Mouse (Mus musculus): ENCODE measurements around the gene Ino80d. TPM values are rescaled to one million over a fixed set of nuclear protein-coding genes. Genes with fewer than 3 reads are reported as not detected.

Ino80d gene
- polyA plus RNA-seq, 1 experiment from 2014 or later = 12.2 TPM

DNA sequence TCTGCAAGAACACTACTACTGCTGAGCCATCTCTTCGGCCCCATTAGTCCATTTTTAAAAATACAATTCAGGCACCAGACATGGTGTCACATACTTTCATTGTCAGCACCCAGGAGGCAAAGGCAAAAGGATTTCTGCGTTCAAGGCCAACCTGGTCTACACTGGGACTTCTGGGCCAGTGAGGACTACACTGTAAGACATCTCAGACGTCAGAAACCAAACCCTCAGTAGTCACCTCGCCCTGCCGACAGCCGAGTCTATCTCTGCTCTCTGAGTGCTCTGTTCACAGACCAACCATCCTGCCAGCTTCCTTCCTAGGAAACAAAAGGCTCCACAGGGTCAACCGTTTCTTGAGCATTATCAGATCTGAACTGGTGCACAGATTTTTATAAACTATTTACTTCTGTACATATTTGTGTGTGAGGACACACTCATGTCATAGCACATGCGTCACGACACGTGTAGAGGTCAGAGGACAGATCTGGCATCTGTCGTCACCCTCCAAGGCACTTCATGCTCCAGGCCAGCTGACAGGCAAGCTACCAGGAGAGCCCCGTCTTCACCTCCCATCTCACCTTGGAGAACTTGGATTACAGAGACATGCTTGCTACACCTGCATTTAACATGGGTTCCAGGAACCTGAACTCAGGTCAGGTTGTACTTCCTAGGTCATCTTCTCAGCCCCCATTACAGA, 11.6 kb downstream of the Ino80d start:
- no peak overlapping the region for H3K4me3 ChIP-seq
- H3K9me3 ChIP-seq = no peaks in the 10 kb centered on the region
- no peaks in the 10 kb centered on the region for H3K27me3 ChIP-seq
- H3K36me3 ChIP-seq = peaks cover 66% of the 10 kb centered on the region
- H3K9ac ChIP-seq = no peak overlapping the region
- no peak for ATAC-seq (ENCODE audit: insufficient number of reproducible peaks, insufficient read depth, low FRiP score, low TSS enrichment, low read depth)
- H3K27ac ChIP-seq = no peak overlapping the region
- 91% methylated on average over 12 of the region's 12 CpGs for WGBS
- no peaks in the 10 kb centered on the region for H3K4me1 ChIP-seq
- H3K4me2 ChIP-seq = no peak overlapping the region

DNA sequence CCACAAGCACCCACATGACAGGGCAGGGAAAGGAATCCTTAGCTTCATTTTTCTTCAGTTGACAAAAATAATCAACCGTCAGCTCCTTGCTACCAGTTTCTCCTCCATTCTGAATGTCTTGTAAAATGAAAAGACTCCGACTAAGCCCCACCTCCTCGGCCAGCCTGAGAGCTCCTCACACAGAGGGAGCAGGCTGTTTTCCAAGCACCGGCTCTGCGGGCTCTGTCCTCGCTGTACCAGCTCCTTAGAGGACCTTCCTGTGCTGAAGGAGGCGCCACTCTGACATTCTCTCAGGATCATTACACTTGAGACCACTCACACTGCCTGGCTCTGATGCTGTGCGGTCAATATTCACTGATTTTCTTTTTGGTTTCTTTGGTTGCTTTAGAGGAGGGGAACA, 14.3 kb downstream of the Ino80d start:
- Histone ChIP-seq H3K4me2 (no peak overlapping the region), H3K36me3 (peaks cover 82% of the 10 kb centered on the region), H3K9ac (no peak overlapping the region), H3K4me1 (no peaks in the 10 kb centered on the region), H3K4me3 (no peak overlapping the region), H3K9me3 (no peaks in the 10 kb centered on the region), H3K27ac (no peak overlapping the region), H3K27me3 (no peaks in the 10 kb centered on the region)
- 86% methylated on average over 8 of the region's 8 CpGs for WGBS
- no peak for ATAC-seq (ENCODE audit: insufficient number of reproducible peaks, insufficient read depth, low FRiP score, low TSS enrichment, low read depth)

DNA sequence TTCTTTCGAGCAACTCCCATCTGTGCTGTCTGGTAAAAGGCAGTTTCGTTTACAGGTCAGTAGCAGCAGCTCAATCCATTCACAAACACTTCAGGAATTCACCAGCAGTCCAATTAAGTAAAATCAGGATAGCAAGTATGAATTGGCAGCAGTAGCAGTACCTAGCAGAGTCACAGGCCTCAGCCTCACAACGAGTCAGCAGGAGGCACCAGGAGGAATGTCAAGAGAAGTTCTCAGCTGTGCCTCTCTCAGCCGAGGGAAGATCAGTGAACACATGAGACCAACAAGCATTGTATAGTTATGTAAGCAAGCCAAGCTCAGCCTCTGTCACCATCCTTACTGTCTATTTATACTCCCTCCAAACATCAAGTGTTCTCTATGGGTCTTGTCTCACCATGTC, 15.6 kb downstream of the Ino80d start:
- WGBS = 80% methylated on average over 4 of the region's 4 CpGs
- Histone ChIP-seq H3K4me1 (no peaks in the 10 kb centered on the region), H3K36me3 (peaks cover 85% of the 10 kb centered on the region), H3K4me3 (no peak overlapping the region), H3K27ac (no peak overlapping the region), H3K4me2 (no peak overlapping the region), H3K9ac (no peak overlapping the region), H3K27me3 (no peaks in the 10 kb centered on the region), H3K9me3 (no peaks in the 10 kb centered on the region)
- no peak for ATAC-seq (ENCODE audit: insufficient number of reproducible peaks, insufficient read depth, low FRiP score, low TSS enrichment, low read depth)

DNA sequence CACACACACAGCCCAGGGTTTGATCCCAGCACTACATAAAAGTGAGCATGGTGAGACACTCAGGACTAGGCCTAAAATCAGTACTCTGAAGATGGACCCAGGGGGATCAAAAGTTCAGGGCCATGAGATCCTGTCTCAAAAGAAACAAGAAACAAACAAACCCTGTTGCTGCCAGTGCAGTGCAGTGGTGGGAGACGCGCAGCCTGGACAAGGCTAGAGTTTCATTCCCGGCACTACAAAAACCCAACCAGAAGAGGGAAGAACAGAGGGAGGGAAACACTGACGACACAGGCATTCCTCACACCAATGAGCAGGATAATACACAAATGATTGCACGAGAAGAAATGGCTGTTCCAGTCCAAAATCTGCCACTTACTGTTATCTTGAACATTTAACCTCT, 18.4 kb downstream of the Ino80d start:
- Histone ChIP-seq H3K4me3 (no peak overlapping the region), H3K4me2 (no peak overlapping the region), H3K36me3 (peaks cover 86% of the 10 kb centered on the region), H3K27me3 (no peaks in the 10 kb centered on the region), H3K27ac (no peak overlapping the region), H3K9me3 (no peaks in the 10 kb centered on the region), H3K9ac (no peak overlapping the region), H3K4me1 (no peaks in the 10 kb centered on the region)
- no peak for ATAC-seq (ENCODE audit: insufficient number of reproducible peaks, insufficient read depth, low FRiP score, low TSS enrichment, low read depth)
- 83% methylated on average over 5 of the region's 5 CpGs for WGBS

DNA sequence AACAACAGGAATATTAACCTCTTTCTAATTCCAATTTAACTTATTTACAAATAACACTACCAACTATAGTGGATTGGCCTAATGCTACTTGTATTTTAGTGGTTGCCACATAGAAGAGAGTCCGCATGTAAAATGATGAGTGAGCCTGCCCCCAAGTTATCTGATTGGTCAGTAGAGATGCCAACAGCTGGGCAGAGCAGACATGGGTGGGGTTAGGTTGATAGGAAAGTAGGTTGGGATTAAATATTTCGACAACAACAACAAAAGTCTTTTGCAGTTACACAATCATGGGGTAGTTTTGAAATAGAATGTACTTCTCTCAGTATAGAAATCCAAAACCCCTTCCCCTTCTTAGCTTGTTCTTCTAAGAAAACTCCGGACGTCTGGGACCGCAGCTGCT, 24.7 kb downstream of the Ino80d start:
- H3K36me3 ChIP-seq = peaks cover 87% of the 10 kb centered on the region
- no peaks in the 10 kb centered on the region for H3K27me3 ChIP-seq
- H3K4me1 ChIP-seq = no peaks in the 10 kb centered on the region
- H3K4me3 ChIP-seq = no peak overlapping the region
- H3K27ac ChIP-seq = no peak overlapping the region
- ATAC-seq (ENCODE audit: insufficient number of reproducible peaks, insufficient read depth, low FRiP score, low TSS enrichment, low read depth) = no peak
- no peak overlapping the region for H3K9ac ChIP-seq
- WGBS = 84% methylated on average over 5 of the region's 5 CpGs
- H3K4me2 ChIP-seq = no peak overlapping the region
- H3K9me3 ChIP-seq = no peaks in the 10 kb centered on the region

DNA sequence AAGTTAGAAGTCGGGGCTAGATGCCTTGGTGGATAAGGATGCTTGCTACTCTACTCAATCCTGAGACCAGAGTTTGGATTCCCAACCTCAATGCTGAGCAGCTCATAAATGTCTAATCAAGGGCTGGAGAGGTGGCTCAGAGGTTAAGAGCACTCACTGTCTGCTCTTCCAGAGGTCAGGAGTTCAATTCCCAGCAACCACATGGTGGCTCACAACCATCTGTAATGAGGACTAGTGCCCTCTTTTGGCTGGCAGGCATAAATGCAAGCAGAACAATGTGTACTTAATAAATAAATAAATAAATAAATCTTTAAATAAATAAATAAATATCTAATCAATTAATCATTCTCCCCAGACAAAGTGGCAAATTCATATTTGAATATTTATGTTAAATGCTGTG, 25.9 kb downstream of the Ino80d start:
- Histone ChIP-seq H3K9ac (no peak overlapping the region), H3K27me3 (no peaks in the 10 kb centered on the region), H3K4me2 (no peak overlapping the region), H3K4me1 (no peaks in the 10 kb centered on the region), H3K4me3 (no peak overlapping the region), H3K36me3 (peaks cover 87% of the 10 kb centered on the region), H3K27ac (no peak overlapping the region), H3K9me3 (no peaks in the 10 kb centered on the region)
- no peak for ATAC-seq (ENCODE audit: insufficient number of reproducible peaks, insufficient read depth, low FRiP score, low TSS enrichment, low read depth)
- WGBS = 90% methylated on average over 1 of the region's 1 CpGs

DNA sequence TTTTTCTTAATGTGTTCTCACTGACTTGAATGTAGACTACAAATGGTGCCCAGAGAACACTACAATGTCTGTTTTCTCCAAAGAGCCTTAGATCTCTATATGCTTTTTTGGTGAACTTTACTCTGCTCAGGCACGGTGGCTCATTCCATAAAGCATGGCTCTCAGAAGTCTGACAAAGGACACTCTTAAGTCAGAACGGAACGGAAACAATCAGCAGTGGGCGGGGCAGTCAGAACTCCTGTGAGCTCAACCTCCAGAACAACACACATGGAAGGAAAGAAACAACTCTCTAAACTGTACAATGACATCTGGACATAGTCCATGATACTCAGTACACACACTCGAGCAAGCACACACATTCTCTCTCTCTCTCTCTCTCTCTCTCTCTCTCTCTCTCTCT, 34.2 kb downstream of the Ino80d start:
- no peaks in the 10 kb centered on the region for H3K27me3 ChIP-seq
- no peak overlapping the region for H3K27ac ChIP-seq
- 0 out of 2 replicates have a peak, but pooled peaks cover 4% of the 10 kb centered on the region for H3K4me1 ChIP-seq
- no peak overlapping the region for H3K9ac ChIP-seq
- H3K4me3 ChIP-seq = no peak overlapping the region
- no peak overlapping the region for H3K4me2 ChIP-seq
- ATAC-seq (ENCODE audit: insufficient number of reproducible peaks, insufficient read depth, low FRiP score, low TSS enrichment, low read depth) = no peak
- peaks cover 75% of the 10 kb centered on the region for H3K36me3 ChIP-seq
- no peaks in the 10 kb centered on the region for H3K9me3 ChIP-seq
- WGBS = 69% methylated on average over 5 of the region's 5 CpGs

DNA sequence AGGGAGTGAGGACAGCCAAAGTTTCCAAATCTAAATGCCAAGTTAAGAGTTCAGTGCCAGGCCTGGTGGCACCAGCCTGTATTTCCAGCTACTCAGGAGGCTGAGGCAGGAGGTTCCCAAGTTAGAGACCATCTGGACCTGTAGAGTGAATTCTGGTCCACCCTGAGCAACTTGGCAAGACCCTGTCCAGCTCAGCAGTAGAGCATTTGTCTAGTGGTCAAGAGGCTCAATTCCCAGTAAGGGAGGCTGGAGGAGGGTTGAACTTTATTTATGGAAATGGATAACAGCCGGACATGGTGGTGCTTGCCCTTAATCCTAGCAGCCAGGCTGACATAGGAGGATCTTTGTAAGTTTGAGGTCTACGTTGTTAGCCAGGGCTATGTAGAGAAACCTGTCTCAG, 38.1 kb downstream of the Ino80d start:
- Histone ChIP-seq H3K4me3 (no peak overlapping the region), H3K4me2 (no peak overlapping the region), H3K36me3 (peaks cover 88% of the 10 kb centered on the region), H3K4me1 (0 out of 2 replicates have a peak, but pooled peaks cover 4% of the 10 kb centered on the region), H3K9ac (no peak overlapping the region), H3K27me3 (no peaks in the 10 kb centered on the region), H3K27ac (no peak overlapping the region), H3K9me3 (no peaks in the 10 kb centered on the region)
- 97% methylated on average over 2 of the region's 2 CpGs for WGBS
- no peak for ATAC-seq (ENCODE audit: insufficient number of reproducible peaks, insufficient read depth, low FRiP score, low TSS enrichment, low read depth)

DNA sequence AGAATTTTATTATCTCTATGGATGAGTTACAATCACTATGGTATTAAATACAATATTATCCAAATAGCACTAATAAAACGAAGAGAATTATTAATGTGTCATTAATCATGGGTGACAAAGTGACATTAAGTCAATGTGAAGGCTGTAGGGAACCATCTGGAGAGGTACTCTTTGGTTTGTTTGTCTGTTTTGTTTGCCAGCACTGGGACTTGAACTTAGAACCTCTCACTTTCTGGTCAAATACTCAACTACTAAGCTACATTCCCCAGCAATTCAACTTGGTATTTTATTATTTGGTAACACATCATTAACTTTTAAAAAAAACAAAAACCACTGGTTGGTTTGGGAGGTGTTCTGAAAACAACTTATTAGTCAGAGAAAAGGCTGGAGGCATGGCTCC, 43.1 kb downstream of the Ino80d start:
- Histone ChIP-seq H3K27ac (no peak overlapping the region), H3K4me2 (no peak overlapping the region), H3K36me3 (peaks cover 93% of the 10 kb centered on the region), H3K9ac (no peak overlapping the region), H3K4me3 (no peak overlapping the region), H3K4me1 (no peaks in the 10 kb centered on the region), H3K9me3 (peaks cover 4% of the 10 kb centered on the region; the same call in 1 of the 2 replicates), H3K27me3 (no peaks in the 10 kb centered on the region)
- no peak for ATAC-seq (ENCODE audit: insufficient number of reproducible peaks, insufficient read depth, low FRiP score, low TSS enrichment, low read depth)
- 88% methylated on average over 1 of the region's 1 CpGs for whole genome bisulfite sequencing

DNA sequence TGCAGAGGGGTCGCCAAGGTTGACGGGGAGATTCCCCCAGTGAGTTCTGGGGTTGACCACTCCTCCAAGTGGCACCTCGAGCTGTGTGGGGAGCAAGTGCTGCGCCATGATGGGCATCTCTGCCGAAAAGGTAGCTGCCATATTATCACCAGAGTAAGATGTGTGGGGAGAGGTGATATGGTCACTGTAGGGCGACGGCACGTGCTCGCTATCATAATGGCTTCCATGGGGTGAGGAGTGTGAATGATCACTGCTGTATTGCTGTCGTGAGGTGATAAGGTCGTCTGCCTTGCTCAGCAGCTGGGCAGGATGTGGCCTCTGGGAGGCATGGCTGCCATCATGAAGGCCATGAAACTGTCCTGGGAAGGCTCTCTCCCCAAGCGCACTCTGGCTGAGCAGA, 56.1 kb downstream of the Ino80d start:
- no peak overlapping the region for H3K27ac ChIP-seq
- ATAC-seq (ENCODE audit: insufficient number of reproducible peaks, insufficient read depth, low FRiP score, low TSS enrichment, low read depth) = no peak
- H3K36me3 ChIP-seq = peaks cover 74% of the 10 kb centered on the region
- no peak overlapping the region for H3K4me3 ChIP-seq
- no peaks in the 10 kb centered on the region for H3K9me3 ChIP-seq
- no peaks in the 10 kb centered on the region for H3K4me1 ChIP-seq
- no peak overlapping the region for H3K4me2 ChIP-seq
- H3K9ac ChIP-seq = no peak overlapping the region
- 93% methylated on average over 12 of the region's 12 CpGs for WGBS
- no peaks in the 10 kb centered on the region for H3K27me3 ChIP-seq

DNA sequence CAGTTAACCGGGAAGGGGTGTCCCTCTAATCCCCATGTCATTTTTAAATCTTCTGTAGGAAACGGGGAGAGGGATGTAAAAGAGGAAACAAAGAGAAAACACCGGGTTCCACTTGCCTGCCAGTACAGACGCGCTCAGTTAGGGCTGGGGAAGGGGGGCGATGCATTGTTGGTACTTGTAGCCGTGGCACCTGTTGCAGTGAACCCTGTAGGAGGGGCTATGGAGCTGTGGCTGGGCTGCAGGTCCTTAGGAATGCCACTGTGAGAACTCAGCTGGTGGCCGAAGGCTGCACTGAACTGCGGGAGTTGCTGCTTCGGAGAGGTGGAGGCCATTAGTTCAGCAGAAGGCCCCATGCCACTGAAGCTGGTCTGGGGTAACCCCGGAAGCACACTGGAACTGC, 56.6 kb downstream of the Ino80d start:
- 0 out of 2 replicates have a peak, but pooled peaks have one; percentile 32 for ATAC-seq (ENCODE audit: insufficient number of reproducible peaks, insufficient read depth, low FRiP score, low TSS enrichment, low read depth)
- no peaks in the 10 kb centered on the region for H3K4me1 ChIP-seq

DNA sequence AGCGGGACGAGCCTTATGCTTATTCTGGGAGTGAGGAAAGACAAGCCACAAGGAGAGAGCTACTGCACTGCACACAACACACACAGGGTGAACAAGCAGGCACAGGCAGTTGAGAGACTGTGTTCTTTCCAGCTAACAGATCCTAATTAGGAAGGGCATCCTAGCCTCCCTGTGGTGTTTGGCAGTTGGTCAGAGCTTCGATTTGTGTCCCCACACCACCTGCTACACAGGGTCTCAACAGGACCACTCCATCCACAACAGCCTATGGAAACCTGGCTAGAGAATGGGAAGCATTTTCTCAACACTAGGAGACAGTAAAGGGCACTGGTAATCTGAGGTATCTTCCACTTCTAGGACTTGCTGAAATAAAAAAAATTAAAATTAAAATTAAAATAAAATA, 57.1 kb downstream of the Ino80d start:
- peaks cover 73% of the 10 kb centered on the region for H3K36me3 ChIP-seq
- H3K4me2 ChIP-seq = no peak overlapping the region
- no peak overlapping the region for H3K4me3 ChIP-seq
- H3K4me1 ChIP-seq = no peaks in the 10 kb centered on the region
- no peaks in the 10 kb centered on the region for H3K27me3 ChIP-seq
- H3K9ac ChIP-seq = no peak overlapping the region
- H3K9me3 ChIP-seq = no peaks in the 10 kb centered on the region
- no peak for ATAC-seq (ENCODE audit: insufficient number of reproducible peaks, insufficient read depth, low FRiP score, low TSS enrichment, low read depth)
- no peak overlapping the region for H3K27ac ChIP-seq
- WGBS = 86% methylated on average over 3 of the region's 3 CpGs

More for the DNA sequence above, 56.6 kb downstream of the Ino80d start:
- H3K9me3 ChIP-seq = no peaks in the 10 kb centered on the region
- H3K4me2 ChIP-seq = no peak overlapping the region
- H3K27ac ChIP-seq = no peak overlapping the region
- H3K27me3 ChIP-seq = no peaks in the 10 kb centered on the region
- H3K4me3 ChIP-seq = no peak overlapping the region
- H3K9ac ChIP-seq = no peak overlapping the region
- 87% methylated on average over 11 of the region's 11 CpGs for WGBS
- peaks cover 72% of the 10 kb centered on the region for H3K36me3 ChIP-seq

Data from embryonic facial prominence, embryonic 13.5 days (tissue).